Mouse (Mus musculus) heart, postnatal 0 days (tissue): ENCODE data around the gene Hist1h4d. TPM values are rescaled to one million over a fixed set of nuclear protein-coding genes. Genes with fewer than 3 reads are reported as not detected.
"Not testable (repeated sequence)": the region's sequence is repeated elsewhere in the genome, so short reads cannot be mapped to it uniquely, and the experiment has no call there.

Experiments
- ATAC-seq: fragments of 200-750 bp; cut with Nextera tagmentation; 2 replicates; pipeline ENCODE4 v1.8.0; 2017; ENCODE audit warnings: low read depth, moderate number of reproducible peaks, moderate library complexity; ENCODE audit not compliant: insufficient read depth
- DNase-seq: peaks from one replicate; pipeline ENCODE4 v3.0.0-alpha.2; 2016; ENCODE audit warnings: low spot score
- H3K27ac ChIP-seq: fragments of 300-500 bp; sonication (generic); 2 replicates; pipeline ENCODE4 v1.5.1; 2014; ENCODE audit warnings: low read depth, mild to moderate bottlenecking
- H3K27me3 ChIP-seq: fragments of 300-500 bp; sonication (generic); 2 replicates; pipeline ENCODE4 v1.6.1; 2014; ENCODE audit warnings: low read length, mixed read lengths; ENCODE audit not compliant: control insufficient read depth, insufficient read depth
- H3K36me3 ChIP-seq: fragments of 300-500 bp; sonication (generic); replicated peaks from 2 replicates; pipeline ENCODE4 v1.6.1; 2014; ENCODE audit warnings: low read length, mixed read lengths; ENCODE audit not compliant: control insufficient read depth, insufficient read depth
- H3K4me1 ChIP-seq: fragments of 300-500 bp; sonication (generic); 2 replicates; pipeline ENCODE4 v1.6.1; 2014; ENCODE audit warnings: antibody characterized with exemption; ENCODE audit not compliant: control insufficient read depth, insufficient read depth
- H3K4me2 ChIP-seq: fragments of 300-500 bp; sonication (generic); 2 replicates; pipeline ENCODE4 v1.6.1; 2014; ENCODE audit warnings: low read depth, mild to moderate bottlenecking, low read length, moderate library complexity
- H3K4me3 ChIP-seq: fragments of 300-500 bp; sonication (generic); 2 replicates; pipeline ENCODE4 v1.5.1; 2014; ENCODE audit warnings: low read depth, low read length
- H3K9ac ChIP-seq: fragments of 300-500 bp; sonication (generic); replicated peaks from 2 replicates; pipeline ENCODE4 v1.6.1; 2014; ENCODE audit warnings: low read depth, low read length, mixed read lengths
- H3K9me3 ChIP-seq: fragments of 300-500 bp; sonication (generic); replicated peaks from 2 replicates; pipeline ENCODE4 v1.6.1; 2016; ENCODE audit warnings: low read length; ENCODE audit not compliant: control insufficient read depth
- CTCF ChIP-seq: IDR thresholded peaks from 2 replicates; pipeline ENCODE4 v1.5.1; 2016; ENCODE audit warnings: antibody characterized with exemption, control low read depth, low read depth
- EP300 ChIP-seq: IDR thresholded peaks from 2 replicates; pipeline ENCODE4 v1.6.1; 2016; ENCODE audit warnings: antibody characterized with exemption, low read depth
- WGBS: fragments of 180-500 bp; shearing (Covaris S2); extraction: QIAGEN DNeasy Blood & Tissue Kit; methylation state at CpG from one replicate; pipeline ENCODE4 v1.1.7; 2014; 5-methylcytosine and 5-hydroxymethylcytosine counted together
- polyA plus RNA-seq: library from polyadenylated mRNA; unstranded; fragments of >200 nt; fragmentation: Nextera tagmentation; extraction: Ambion mirVana; gene quantifications from 2 replicates; pipeline ENCODE4 v1.2.1, GENCODE M21; 2015
- total RNA-seq: library from RNA; depleted of rRNA; stranded (reverse); fragments of >200 nt; gene quantifications from 2 replicates; pipeline ENCODE4 v1.2.3, GENCODE M21; 2014; ENCODE audit warnings: low replicate concordance

Gene Hist1h4d
- total and polyA plus RNA-seq, 2 experiments from 2014 or later = 18.8 to 1,649 TPM

DNA sequence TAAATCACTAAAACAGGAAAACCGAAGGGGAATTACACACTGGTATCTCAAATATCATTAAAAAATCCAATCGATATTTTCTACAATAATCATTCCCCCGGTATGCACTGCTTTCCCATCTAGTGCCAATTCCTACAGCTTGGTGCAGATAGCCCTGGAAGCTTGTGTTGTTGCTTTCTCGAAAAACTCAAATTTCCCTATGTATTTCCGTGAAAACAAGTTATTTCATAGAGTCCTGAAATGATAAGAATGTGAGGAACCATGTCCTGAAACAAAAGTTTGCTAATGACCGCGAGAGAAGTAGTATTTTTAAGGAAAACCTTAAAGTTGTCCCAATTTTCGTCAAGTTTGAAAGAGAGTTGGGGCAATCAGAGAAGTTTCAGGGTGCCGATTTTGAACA is 27.0 kb upstream of the Hist1h4d start:
- Histone ChIP-seq H3K9me3 (no peaks in the 10 kb centered on the region), H3K4me2 (peak overlapping the region; percentile 85), H3K36me3 (no peaks in the 10 kb centered on the region), H3K27ac (peak overlapping the region; percentile 88), H3K27me3 (no peaks in the 10 kb centered on the region), H3K4me3 (peak overlapping the region; percentile 56), H3K9ac (peak overlapping the region; percentile 83), H3K4me1 (peaks cover 5% of the 10 kb centered on the region; the same call in 1 of the 2 replicates)
- TF ChIP-seq EP300 (no peak), CTCF (no peak)
- ATAC-seq (no peak), DNase-seq (no peak)
- WGBS = 19% methylated on average over 9 of the region's 9 CpGs

DNA sequence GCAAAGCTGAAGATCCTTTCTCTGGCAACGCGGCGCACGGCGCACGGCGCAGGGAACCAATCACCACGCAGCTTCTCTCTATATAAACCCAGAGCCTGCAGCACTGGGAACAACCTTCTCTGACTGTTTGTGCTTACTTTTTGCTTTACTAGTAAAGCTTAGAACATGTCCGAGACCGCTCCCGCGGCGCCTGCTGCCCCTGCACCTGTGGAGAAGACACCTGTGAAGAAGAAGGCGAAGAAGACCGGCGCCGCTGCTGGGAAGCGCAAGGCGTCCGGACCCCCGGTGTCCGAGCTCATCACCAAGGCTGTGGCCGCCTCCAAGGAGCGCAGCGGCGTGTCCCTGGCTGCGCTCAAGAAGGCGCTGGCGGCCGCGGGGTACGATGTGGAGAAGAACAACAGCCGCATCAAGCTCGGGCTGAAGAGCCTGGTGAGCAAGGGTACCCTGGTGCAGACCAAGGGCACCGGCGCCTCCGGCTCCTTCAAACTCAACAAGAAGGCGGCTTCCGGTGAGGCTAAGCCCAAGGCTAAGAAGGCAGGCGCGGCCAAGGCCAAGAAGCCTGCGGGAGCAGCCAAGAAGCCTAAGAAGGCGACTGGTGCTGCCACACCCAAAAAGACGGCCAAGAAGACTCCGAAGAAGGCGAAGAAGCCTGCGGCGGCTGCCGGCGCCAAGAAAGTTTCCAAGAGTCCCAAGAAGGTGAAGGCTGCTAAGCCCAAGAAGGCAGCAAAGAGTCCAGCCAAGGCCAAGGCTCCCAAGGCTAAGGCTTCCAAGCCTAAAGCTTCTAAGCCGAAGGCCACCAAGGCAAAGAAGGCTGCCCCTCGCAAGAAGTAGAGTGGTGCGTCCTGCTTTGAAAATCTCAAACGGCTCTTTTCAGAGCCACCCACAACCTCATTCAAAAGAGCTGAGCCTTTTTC is 26.2 kb upstream of the Hist1h4d start:
- ATAC-seq (peak; percentile 81), DNase-seq (peak; percentile 85)
- TF ChIP-seq EP300 (no peak), CTCF (no peak)
- H3K4me3 ChIP-seq = peak overlapping the region; percentile 56
- H3K4me2 ChIP-seq = peak overlapping the region; percentile 85
- H3K27me3 ChIP-seq = no peaks in the 10 kb centered on the region
- no peaks in the 10 kb centered on the region for H3K36me3 ChIP-seq
- H3K4me1 ChIP-seq = peaks cover 5% of the 10 kb centered on the region; the same call in 1 of the 2 replicates
- under 1% methylated on average over 54 of the region's 54 CpGs for WGBS
- H3K9me3 ChIP-seq = no peaks in the 10 kb centered on the region
- H3K9ac ChIP-seq = peak overlapping the region; percentile 83
- peak overlapping the region; percentile 88 for H3K27ac ChIP-seq

DNA sequence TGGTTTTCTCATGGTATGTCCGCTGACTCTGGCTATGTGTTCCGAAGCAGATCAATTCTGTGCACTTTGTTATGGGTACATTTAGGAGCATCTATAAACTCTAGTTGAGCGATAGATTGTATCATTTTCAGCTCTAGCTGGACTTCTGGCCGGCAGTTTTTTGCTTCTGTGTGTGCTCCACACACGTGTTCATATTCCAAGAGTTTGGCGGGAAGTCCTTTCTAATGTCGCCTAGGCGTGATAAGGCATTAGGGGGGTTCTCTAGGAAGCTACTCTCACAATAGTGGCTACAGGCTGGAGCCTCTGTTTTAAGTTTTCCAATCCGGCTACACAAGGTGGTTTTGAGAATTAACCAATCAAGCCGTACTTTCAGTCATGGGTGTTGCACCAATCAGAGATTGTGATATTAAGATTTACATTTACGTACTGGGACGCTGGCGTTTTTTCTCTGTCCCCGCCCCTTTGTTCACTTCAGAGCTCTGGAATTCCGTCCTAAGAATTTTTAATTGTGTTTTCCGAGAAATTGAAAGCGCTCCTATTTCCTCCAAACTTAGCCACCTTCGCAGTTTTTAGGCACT is 25.5 kb upstream of the Hist1h4d start:
- H3K4me2 ChIP-seq = peak overlapping the region; percentile 85
- DNase-seq = peak; percentile 98
- peak overlapping the region; percentile 88 for H3K27ac ChIP-seq
- TF ChIP-seq CTCF (no peak), EP300 (peak; percentile 48; the same call in 1 of the 2 replicates)
- peak; percentile 68 for ATAC-seq
- H3K27me3 ChIP-seq = no peaks in the 10 kb centered on the region
- 0 out of 2 replicates have a peak, but pooled peaks cover 5% of the 10 kb centered on the region for H3K4me1 ChIP-seq
- under 1% methylated on average over 18 of the region's 18 CpGs for WGBS
- no peaks in the 10 kb centered on the region for H3K36me3 ChIP-seq
- no peaks in the 10 kb centered on the region for H3K9me3 ChIP-seq
- peak overlapping the region; percentile 56 for H3K4me3 ChIP-seq
- peak overlapping the region; percentile 83 for H3K9ac ChIP-seq

DNA sequence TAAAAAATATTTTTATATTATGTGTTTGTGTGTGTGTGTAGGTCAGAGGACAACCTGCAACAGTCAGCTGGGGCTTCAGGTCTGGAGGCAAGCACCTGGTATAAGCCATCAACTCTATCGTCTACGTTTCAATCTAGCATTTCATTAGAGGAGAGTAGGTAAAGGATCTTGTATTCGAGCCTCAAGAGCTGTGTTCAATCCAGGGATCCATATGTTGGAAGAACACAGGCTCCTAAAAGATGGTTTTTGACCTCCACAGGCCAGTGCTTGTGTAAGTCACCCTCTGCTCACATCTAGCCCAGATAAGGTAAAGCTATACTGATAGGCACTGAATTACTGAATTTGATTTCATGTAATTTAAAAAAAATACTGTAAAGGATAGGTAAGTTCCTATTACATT is 24.5 kb upstream of the Hist1h4d start:
- 76% methylated on average over 3 of the region's 3 CpGs for WGBS
- peak overlapping the region; percentile 57; the same call in 1 of the 2 replicates for H3K27ac ChIP-seq
- H3K27me3 ChIP-seq = no peaks in the 10 kb centered on the region
- 0 out of 2 replicates have a peak, but pooled peaks cover 5% of the 10 kb centered on the region for H3K4me1 ChIP-seq
- no peak overlapping the region for H3K4me3 ChIP-seq
- no peaks in the 10 kb centered on the region for H3K9me3 ChIP-seq
- no peak overlapping the region for H3K9ac ChIP-seq
- no peak for DNase-seq
- ATAC-seq = no peak
- H3K36me3 ChIP-seq = no peaks in the 10 kb centered on the region
- no peak overlapping the region for H3K4me2 ChIP-seq
- TF ChIP-seq EP300 = no peak
- no peak for TF ChIP-seq CTCF

DNA sequence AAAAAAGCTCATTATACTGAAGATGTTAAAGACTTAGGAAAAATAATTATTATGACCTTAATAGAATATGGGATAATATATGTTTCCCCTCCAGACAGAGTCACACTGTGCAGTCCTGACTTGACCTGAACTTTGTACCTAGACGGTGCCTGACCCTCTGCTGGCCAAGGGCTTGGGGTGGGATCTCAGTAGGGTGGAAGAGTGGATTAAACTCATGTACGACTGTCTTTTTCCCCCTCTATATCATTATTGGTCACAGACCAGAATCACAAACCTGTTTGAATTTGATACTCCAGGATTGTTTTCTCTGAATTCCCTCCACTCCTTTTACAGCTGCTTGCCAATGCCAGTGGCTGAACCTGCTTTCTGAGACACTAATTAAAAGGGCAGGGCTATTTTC is 20.7 kb upstream of the Hist1h4d start:
- DNase-seq, ATAC-seq, H3K27me3 ChIP-seq, H3K4me3 ChIP-seq, H3K4me1 ChIP-seq, H3K4me2 ChIP-seq, H3K27ac ChIP-seq, H3K9me3 ChIP-seq, H3K36me3 ChIP-seq, H3K9ac ChIP-seq: not testable (repeated sequence)
- WGBS = 41% methylated on average over 2 of the region's 2 CpGs

DNA sequence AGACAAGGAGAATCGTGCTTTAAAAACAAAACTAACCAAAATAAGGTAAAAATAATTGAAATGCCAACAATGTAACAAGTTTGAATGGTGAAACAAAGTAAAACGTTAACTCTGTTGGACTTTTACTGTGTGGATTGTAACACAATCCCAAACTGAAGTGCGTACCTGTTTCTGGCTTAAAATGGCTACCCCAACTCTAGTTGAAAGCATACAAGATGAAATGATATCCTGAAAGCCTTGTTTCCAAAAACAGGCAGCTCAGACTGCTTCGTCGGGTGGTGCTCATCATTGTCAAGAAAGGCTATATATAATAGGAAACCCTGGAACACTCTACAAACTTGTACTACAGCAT is 19.9 kb upstream of the Hist1h4d start:
- 2% methylated on average over 2 of the region's 5 CpGs for WGBS
- ATAC-seq, DNase-seq, H3K27me3 ChIP-seq, H3K36me3 ChIP-seq, H3K4me1 ChIP-seq, H3K9me3 ChIP-seq: not testable (repeated sequence)
- peak overlapping the region; percentile 74 for H3K4me2 ChIP-seq
- peak overlapping the region; percentile 59; the same call in 1 of the 2 replicates for H3K9ac ChIP-seq
- peak overlapping the region; percentile 98 for H3K27ac ChIP-seq
- peak overlapping the region; percentile 51 for H3K4me3 ChIP-seq

DNA sequence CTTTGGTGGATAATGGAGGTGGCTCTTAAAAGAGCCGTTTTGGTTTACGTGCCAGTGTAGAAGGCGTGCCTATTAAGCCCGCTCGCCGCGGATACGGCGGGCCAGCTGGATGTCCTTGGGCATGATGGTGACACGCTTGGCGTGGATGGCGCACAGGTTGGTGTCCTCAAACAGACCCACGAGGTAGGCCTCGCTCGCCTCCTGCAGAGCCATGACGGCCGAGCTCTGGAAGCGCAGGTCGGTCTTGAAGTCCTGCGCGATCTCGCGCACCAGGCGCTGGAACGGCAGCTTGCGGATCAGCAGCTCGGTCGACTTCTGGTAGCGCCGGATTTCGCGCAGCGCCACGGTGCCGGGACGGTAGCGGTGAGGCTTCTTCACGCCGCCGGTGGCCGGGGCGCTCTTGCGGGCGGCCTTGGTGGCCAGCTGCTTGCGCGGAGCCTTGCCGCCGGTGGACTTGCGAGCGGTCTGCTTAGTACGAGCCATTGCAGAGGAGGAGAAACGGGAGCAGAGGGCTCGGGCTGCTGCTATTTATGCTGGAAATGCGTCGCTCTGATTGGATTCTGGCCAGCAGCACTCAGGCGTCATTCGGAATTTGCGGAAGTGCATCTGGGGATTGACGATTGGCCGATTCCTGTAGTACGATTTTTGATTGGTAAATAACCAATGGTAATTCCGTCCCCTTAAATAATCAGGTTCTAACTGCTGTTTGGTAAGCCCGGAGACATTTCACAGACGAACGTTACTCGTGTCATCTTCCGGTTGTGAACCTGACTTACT is 19.3 kb upstream of the Hist1h4d start, which contains the start of gene Hist1h3e:
Hist1h3e (minus strand) TSS at position 487 of the 777 bp plus-strand sequence.
- not testable (repeated sequence) for H3K4me1 ChIP-seq, H3K9me3 ChIP-seq, H3K36me3 ChIP-seq, H3K27me3 ChIP-seq
- ATAC-seq = peak; percentile 89
- DNase-seq = peak; percentile 98
- WGBS = under 1% methylated on average over 36 of the region's 67 CpGs
- peak within 1 kb of the TSS; percentile 59 for H3K9ac ChIP-seq
- peak within 1 kb of the TSS; percentile 51 for H3K4me3 ChIP-seq
- H3K27ac ChIP-seq = peak within 1 kb of the TSS; percentile 98
- peak within 1 kb of the TSS; percentile 74 for H3K4me2 ChIP-seq
